Mouse (Mus musculus) spleen, embryonic (tissue): Measurements from ENCODE around the gene Csf2rb2.
"Not testable (repeated sequence)": the region's sequence is repeated elsewhere in the genome, so short reads cannot be mapped to it uniquely, and the experiment has no call there.

Experiments used
- CTCF ChIA-PET: fragments of 350-600 bp; sonication (Branson Sonifier 250); formaldehyde crosslinking; loops from one replicate; lab custom pipeline; 2022; lab: Charles Lee

The Csf2rb2 gene

GRCm38 (mm10) chr15:78305341-78305933 lies at the start of gene Csf2rb2:
Gene Csf2rb2 (minus strand): TSS chr15:78305721.
- CTCF ChIA-PET = interaction anchor here (0.8 kb wide), 1 partner anchor 30 kb away, joined by 17 read pairs; no protein-coding TSS in a partner anchor

GRCm38 (mm10) chr15:78354958-78355357 lies 49.4 kb upstream of the Csf2rb2 start:
- CTCF ChIA-PET = interaction anchor here (0.9 to 1.2 kb wide), 2 partner anchors 10 to 13 kb away, joined by 4 read pairs; no protein-coding TSS in a partner anchor

- CTCF ChIA-PET = no interaction called here
Measured at GRCm38 (mm10) chr15:78351586-78352165, 46.2 kb upstream of the Csf2rb2 start.

- CTCF ChIA-PET = interaction anchor here (0.7 kb wide), 1 partner anchor 11 kb away, joined by 4 read pairs; no protein-coding TSS in a partner anchor
Measured at GRCm38 (mm10) chr15:78344567-78344966, 39.0 kb upstream of the Csf2rb2 start.

GRCm38 (mm10) chr15:78343683-78344082 lies 38.2 kb upstream of the Csf2rb2 start:
- CTCF ChIA-PET = no interaction called here

- CTCF ChIA-PET = not testable (repeated sequence)
Measured at GRCm38 (mm10) chr15:78340919-78341318, 35.4 kb upstream of the Csf2rb2 start.

- CTCF ChIA-PET = interaction anchor here (0.6 to 0.7 kb wide), 2 partner anchors 9 to 89 kb away, joined by 3 to 4 read pairs; no protein-coding TSS in a partner anchor
Measured at GRCm38 (mm10) chr15:78339627-78340423, 34.3 kb upstream of the Csf2rb2 start.

GRCm38 (mm10) chr15:78334380-78334779 lies 28.9 kb upstream of the Csf2rb2 start:
- CTCF ChIA-PET = no interaction called here

GRCm38 (mm10) chr15:78332981-78333380 lies 27.5 kb upstream of the Csf2rb2 start:
- CTCF ChIA-PET = no interaction called here

- CTCF ChIA-PET = interaction anchor here (0.7 kb wide), 1 partner anchor 9 kb away, joined by 4 read pairs; no protein-coding TSS in a partner anchor
Measured at GRCm38 (mm10) chr15:78331523-78332340, 26.2 kb upstream of the Csf2rb2 start.

- CTCF ChIA-PET = interaction anchor here (0.7 kb wide), 1 partner anchor 10 kb away, joined by 4 read pairs; no protein-coding TSS in a partner anchor
Measured at GRCm38 (mm10) chr15:78330706-78331105, 25.2 kb upstream of the Csf2rb2 start.

GRCm38 (mm10) chr15:78329972-78330371 lies 24.5 kb upstream of the Csf2rb2 start:
- CTCF ChIA-PET = not testable (repeated sequence)

- CTCF ChIA-PET = no interaction called here
Measured at GRCm38 (mm10) chr15:78328520-78329097, 23.1 kb upstream of the Csf2rb2 start.

GRCm38 (mm10) chr15:78327753-78328341 lies 22.3 kb upstream of the Csf2rb2 start:
- CTCF ChIA-PET = not testable (repeated sequence)

GRCm38 (mm10) chr15:78326747-78327146 lies 21.2 kb upstream of the Csf2rb2 start:
- CTCF ChIA-PET = no interaction called here

GRCm38 (mm10) chr15:78325671-78326339 lies 20.3 kb upstream of the Csf2rb2 start, which contains the start of gene Csf2rb:
Gene Csf2rb (plus strand): TSS chr15:78325752.
- CTCF ChIA-PET = interaction anchor here (0.7 kb wide), 1 partner anchor 11 kb away, joined by 3 read pairs; no protein-coding TSS in a partner anchor

- CTCF ChIA-PET = interaction anchor here (0.7 kb wide), 1 partner anchor 98 kb away, joined by 3 read pairs; no protein-coding TSS in a partner anchor
Measured at GRCm38 (mm10) chr15:78324294-78324693, 18.8 kb upstream of the Csf2rb2 start.

GRCm38 (mm10) chr15:78323366-78323765 lies 17.8 kb upstream of the Csf2rb2 start:
- CTCF ChIA-PET = no interaction called here

- CTCF ChIA-PET = no interaction called here
Measured at GRCm38 (mm10) chr15:78320825-78321496, 15.4 kb upstream of the Csf2rb2 start.
